Mouse (Mus musculus) left cerebral cortex, postnatal 36 days (tissue): ENCODE data around the gene Uhrf1bp1l. TPM values are rescaled to one million over a fixed set of nuclear protein-coding genes. Genes with fewer than 3 reads are reported as not detected.

ENCODE experiments used
- DNase-seq, 2 experiments: peaks; one replicate each; pipeline ENCODE4 v3.0.0; 2021 to 2022; ENCODE audit warnings: low spot score in 2 of 2, mixed read lengths in 1 of 2
- intact Hi-C: fragments of 180-260 bp; cut with DNase I; formaldehyde crosslinking; loops from one replicate; pipeline ENCODE4 v1.15.1; 2025
- total RNA-seq, 2 experiments: library from RNA; stranded (reverse); gene quantifications; 2 replicates each; pipeline ENCODE4 v1.2.3; 2021

Uhrf1bp1l gene
- total RNA-seq, 2 experiments from 2014 or later, result 90.4 to 92.5 TPM

- intact Hi-C loops, result loop anchor here (10.0 kb wide), 1 partner anchor 304 kb away; no protein-coding TSS in a partner anchor
- no peak for DNase-seq
Observed at GRCm38 (mm10) chr10:89740995-89741394, 3.8 kb upstream of the Uhrf1bp1l start.

- no peak for DNase-seq
- intact Hi-C loops, result loop anchor here (10.0 kb wide), 1 partner anchor 302 kb away; no protein-coding TSS in a partner anchor
Observed at GRCm38 (mm10) chr10:89743266-89743665, 1.5 kb upstream of the Uhrf1bp1l start.

DNA sequence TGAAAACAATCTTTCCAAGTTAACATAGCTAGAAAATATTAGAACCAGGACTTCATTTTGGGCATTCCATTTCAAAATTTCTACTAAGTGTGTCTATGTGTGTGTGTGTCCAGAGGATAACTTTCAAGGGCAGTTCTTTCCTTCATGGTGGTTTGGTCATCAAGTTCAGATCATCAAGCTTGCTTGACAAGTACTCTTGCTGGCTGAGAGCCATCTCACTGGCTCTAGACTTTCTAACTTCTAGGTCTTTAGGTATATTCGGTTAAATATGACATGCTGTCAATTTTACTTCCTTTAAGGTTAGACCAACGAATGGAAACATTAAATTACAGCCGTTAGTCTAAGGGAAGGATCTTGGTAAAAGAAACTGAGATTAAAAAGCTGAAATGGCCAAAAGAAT, 450 bp upstream of the Uhrf1bp1l start:
- DNase-seq, result no peak
- intact Hi-C loops, result loop anchor here (10.0 kb wide), 1 partner anchor 300 kb away; no protein-coding TSS in a partner anchor

DNA sequence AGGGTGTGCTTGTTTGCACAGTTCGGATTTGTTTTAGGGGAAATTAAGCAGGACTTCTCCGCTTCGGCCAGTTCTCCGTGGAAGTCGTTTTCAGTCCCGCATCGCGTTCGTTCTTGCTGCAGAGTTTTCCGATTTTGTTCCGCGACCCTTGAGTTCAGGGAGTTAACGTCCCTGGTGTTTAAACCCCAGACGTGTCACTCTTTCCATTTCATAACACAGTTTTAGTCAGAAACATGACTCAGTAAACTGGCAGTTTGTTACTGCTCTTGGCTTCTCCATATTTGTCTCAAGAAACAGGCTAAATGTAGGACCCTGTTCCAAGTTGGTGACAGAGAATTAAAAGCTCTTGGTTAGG, 852 bp downstream of the Uhrf1bp1l start:
- intact Hi-C loops, result loop anchor here (10.0 kb wide), 1 partner anchor 299 kb away; no protein-coding TSS in a partner anchor
- DNase-seq, result no peak

- intact Hi-C loops, result loop anchor here (10.0 kb wide), 1 partner anchor 298 kb away; no protein-coding TSS in a partner anchor
Observed at GRCm38 (mm10) chr10:89746581-89746980, 1.8 kb downstream of the Uhrf1bp1l start.

GRCm38 (mm10) chr10:89747221-89747905, 2.6 kb downstream of the Uhrf1bp1l start:
- DNase-seq, result no peak
- intact Hi-C loops, result loop anchor here (10.0 kb wide), 1 partner anchor 297 kb away; no protein-coding TSS in a partner anchor

More at GRCm38 (mm10) chr10:89746581-89746980, 1.8 kb downstream of the Uhrf1bp1l start:
- DNase-seq, result no peak

DNA sequence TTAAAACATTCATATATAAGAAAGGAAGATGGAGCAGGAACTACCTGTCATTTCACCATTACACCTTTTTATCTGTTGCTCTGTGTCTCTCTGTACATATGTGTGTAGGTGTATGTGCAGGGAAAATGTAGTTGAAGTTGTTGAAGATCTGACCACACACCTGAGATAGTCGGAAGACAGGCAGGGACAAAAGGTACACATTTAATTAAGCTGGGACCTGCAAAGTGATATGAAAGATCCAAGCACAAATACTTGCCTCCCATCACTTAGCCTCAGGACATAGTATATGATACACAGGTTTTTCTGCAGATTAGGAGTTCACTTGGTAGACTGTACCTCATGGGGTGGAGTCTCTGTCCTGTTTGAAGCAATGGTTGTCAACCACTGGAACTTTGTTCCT, 3.1 kb downstream of the Uhrf1bp1l start:
- no peak for DNase-seq
- intact Hi-C loops, result loop anchor here (10.0 kb wide), 1 partner anchor 297 kb away; no protein-coding TSS in a partner anchor

DNA sequence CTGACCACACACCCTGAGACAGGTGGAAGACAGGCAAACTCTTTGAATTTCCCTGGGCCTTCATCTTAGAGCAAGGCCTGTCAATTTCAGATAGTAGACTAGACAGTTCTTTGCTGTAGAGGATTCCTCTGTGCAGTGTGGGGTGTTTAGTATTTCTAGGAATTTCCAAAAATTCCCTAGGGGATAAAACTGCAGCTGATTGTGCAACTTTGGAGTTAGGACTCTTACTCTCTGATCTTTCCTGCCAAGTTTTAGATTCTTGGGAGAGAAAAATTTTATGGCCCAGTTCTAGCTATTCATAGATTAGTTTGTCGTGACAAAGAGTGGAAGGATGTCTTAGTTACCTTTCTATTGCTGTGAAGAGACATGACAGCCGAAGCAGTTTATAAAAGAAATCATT, 3.8 kb downstream of the Uhrf1bp1l start:
- no peak for DNase-seq
- intact Hi-C loops, result loop anchor here (10.0 kb wide), 1 partner anchor 296 kb away; no protein-coding TSS in a partner anchor

GRCm38 (mm10) chr10:89751069-89751468, 6.3 kb downstream of the Uhrf1bp1l start:
- no peak for DNase-seq
- intact Hi-C loops, result no loop called here

DNA sequence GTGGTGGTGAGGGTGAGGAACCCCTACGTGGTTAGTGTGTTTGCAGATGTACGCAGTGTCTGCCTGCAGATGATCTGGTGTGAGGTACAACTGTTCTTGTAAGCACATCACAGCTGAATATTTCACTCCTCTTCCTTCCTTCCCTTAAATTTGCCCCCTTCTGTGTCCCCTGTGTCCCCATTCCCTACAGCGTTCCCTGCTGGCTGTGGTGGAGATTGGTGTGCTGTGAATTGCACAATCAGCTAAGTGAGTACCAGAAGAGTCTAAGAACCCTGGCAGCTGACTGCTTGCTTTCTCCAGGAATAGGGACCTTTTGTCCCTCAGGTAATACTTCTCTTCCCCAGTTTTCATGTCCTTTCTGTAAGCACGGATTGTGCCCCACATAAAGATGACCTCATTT, 10.4 kb downstream of the Uhrf1bp1l start:
- DNase-seq, result no peak
- intact Hi-C loops, result no loop called here

DNA sequence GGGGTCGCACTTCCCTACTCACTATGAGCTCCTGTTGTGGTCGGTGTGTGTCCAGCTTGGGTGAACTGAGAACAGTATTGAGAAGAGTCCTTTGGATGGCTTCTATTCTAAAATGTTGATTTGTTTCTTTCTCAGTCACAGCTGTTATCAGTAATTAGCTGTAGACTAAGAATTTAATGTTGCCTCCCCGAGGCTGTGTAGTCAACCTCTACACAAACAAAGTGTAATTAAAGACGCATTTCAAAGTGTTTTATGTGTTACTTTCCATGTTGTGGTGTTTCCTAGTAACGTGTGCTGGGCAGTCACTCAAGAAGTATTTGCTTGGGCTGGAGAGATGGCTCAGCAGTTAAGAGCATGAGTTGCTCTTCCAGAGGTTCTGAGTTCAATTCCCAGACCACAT, 16.0 kb downstream of the Uhrf1bp1l start:
- intact Hi-C loops, result no loop called here
- DNase-seq, result no peak

GRCm38 (mm10) chr10:89764457-89765121, 19.8 kb downstream of the Uhrf1bp1l start:
- no peak for DNase-seq
- intact Hi-C loops, result no loop called here

DNA sequence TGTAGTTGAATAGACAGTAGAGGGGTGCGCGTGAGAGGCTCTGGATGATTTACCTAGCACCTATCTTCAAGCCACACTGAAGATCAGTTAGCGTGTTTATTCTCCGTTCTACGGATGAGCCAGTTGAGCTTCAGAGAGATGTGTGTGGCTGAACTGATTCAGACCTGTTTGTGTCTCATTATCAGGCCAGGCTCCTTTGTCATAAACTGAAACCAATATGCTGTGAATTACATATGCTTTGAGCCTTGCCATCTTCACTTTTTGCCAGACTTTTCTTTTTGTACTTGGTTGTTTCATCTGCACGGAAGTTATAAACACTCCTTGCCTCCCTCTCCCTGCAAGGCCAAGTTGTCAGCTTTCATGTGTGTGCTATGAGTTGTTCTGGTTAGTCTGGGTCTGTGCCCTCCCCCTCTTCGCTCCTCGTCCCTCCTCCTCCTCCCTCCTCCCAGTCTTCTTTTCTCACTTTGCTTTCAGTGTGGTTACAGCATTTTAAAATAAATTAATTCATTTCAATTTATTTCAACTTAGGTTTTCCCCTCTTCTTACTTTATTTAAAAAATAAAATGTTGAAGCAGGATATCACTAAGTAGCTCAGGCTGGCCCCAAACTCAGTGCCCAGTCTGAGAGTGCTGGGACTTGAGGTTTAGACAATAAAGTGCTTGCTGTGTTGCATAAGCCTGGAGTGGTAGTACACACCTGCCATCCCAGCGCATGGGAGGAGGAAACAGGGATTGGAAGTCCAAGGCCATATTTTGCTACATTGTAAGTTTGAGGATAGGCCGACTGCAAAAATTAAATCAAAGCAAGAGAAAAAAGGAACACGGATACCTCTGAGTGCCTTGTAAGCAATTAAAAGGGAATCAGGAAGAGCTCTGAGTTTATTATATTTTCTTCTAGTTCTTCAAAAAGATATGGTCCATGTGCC, 21.3 kb downstream of the Uhrf1bp1l start:
- no peak for DNase-seq
- intact Hi-C loops, result no loop called here

GRCm38 (mm10) chr10:89768352-89769020, 23.7 kb downstream of the Uhrf1bp1l start:
- intact Hi-C loops, result no loop called here

GRCm38 (mm10) chr10:89769096-89769495, 24.3 kb downstream of the Uhrf1bp1l start:
- DNase-seq, result no peak
- intact Hi-C loops, result no loop called here

More at GRCm38 (mm10) chr10:89768352-89769020, 23.7 kb downstream of the Uhrf1bp1l start:
- no peak for DNase-seq

- no peak for DNase-seq
- intact Hi-C loops, result no loop called here
Observed at GRCm38 (mm10) chr10:89771894-89772293, 27.1 kb downstream of the Uhrf1bp1l start.

GRCm38 (mm10) chr10:89776029-89776428, 31.2 kb downstream of the Uhrf1bp1l start:
- intact Hi-C loops, result no loop called here
- no peak for DNase-seq

DNA sequence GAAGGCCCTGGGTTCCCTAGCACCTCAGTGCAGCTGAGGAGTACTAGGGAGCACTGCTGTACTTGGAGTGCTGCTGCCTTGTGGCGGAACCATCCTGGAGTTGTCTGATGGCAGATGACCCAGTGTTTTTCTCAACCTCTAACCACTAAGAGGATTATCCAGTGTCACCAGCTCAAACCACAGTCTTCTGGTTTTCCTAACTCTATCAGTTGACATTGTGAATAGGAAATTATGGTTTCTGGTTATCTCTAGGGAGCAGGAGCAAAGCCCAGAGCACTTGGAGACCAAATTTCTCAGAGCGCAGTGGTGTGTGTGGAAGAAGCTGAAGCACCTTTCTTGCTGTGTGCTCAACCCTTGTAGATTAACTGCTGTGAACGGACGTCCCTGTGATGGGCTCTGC, 47.1 kb downstream of the Uhrf1bp1l start:
- intact Hi-C loops, result no loop called here
- no peak for DNase-seq

- peak in 1 of 2 experiments; percentile 19 for DNase-seq
- intact Hi-C loops, result no loop called here
Observed at GRCm38 (mm10) chr10:89794121-89794520, 49.3 kb downstream of the Uhrf1bp1l start.
